Mouse (Mus musculus) neural tube, embryonic 12.5 days (tissue): ENCODE results near the gene Morc1. TPM values are rescaled to one million over a fixed set of nuclear protein-coding genes. Genes with fewer than 3 reads are reported as not detected.

Experiments
- ATAC-seq: fragments of 200-750 bp; cut with Nextera tagmentation; 2 replicates; pipeline ENCODE4 v1.8.0; 2017; ENCODE audit warnings: low read depth, mild to moderate bottlenecking, moderate TSS enrichment, moderate library complexity; ENCODE audit not compliant: low FRiP score
- H3K27ac ChIP-seq: fragments of 300-500 bp; sonication (generic); 2 replicates; pipeline ENCODE4 v1.5.1; 2016
- H3K27me3 ChIP-seq: fragments of 300-500 bp; sonication (generic); replicated peaks from 2 replicates; pipeline ENCODE4 v1.6.1; 2016; ENCODE audit warnings: mild to moderate bottlenecking
- H3K36me3 ChIP-seq: fragments of 300-500 bp; sonication (generic); 2 replicates; pipeline ENCODE4 v1.6.1; 2016; ENCODE audit warnings: mild to moderate bottlenecking
- H3K4me1 ChIP-seq: fragments of 300-500 bp; sonication (generic); 2 replicates; pipeline ENCODE4 v1.6.1; 2016
- H3K4me2 ChIP-seq: fragments of 300-500 bp; sonication (generic); replicated peaks from 2 replicates; pipeline ENCODE4 v1.6.1; 2016; ENCODE audit warnings: mild to moderate bottlenecking
- H3K4me3 ChIP-seq: fragments of 300-500 bp; sonication (generic); 2 replicates; pipeline ENCODE4 v1.5.1; 2016
- H3K9ac ChIP-seq: fragments of 300-500 bp; sonication (generic); 2 replicates; pipeline ENCODE4 v1.6.1; 2016; ENCODE audit warnings: mild to moderate bottlenecking
- H3K9me3 ChIP-seq: fragments of 300-500 bp; sonication (generic); 2 replicates; pipeline ENCODE4 v1.6.1; 2016; ENCODE audit warnings: mild to moderate bottlenecking
- WGBS: fragments of 180-500 bp; shearing (Covaris S2); methylation state at CpG from one replicate; pipeline ENCODE4 v1.1.7; 2016; 5-methylcytosine and 5-hydroxymethylcytosine counted together
- polyA plus RNA-seq: library from polyadenylated mRNA; unstranded; fragments of >200 nt; fragmentation: Nextera tagmentation; extraction: Ambion mirVana; gene quantifications from 2 replicates; pipeline ENCODE4 v1.2.1, GENCODE M21; 2016

Morc1 gene
- polyA plus RNA-seq, 1 experiment from 2014 or later, result 0.11 TPM

GRCm38 (mm10) chr16:48519569-48519968, 88.5 kb downstream of the Morc1 start:
- Histone ChIP-seq H3K36me3 (no peaks in the 10 kb centered on the region), H3K9me3 (no peaks in the 10 kb centered on the region), H3K4me1 (no peaks in the 10 kb centered on the region), H3K27ac (no peak overlapping the region), H3K4me3 (no peak overlapping the region), H3K9ac (no peak overlapping the region), H3K4me2 (no peak overlapping the region), H3K27me3 (no peaks in the 10 kb centered on the region)
- no peak for ATAC-seq

DNA sequence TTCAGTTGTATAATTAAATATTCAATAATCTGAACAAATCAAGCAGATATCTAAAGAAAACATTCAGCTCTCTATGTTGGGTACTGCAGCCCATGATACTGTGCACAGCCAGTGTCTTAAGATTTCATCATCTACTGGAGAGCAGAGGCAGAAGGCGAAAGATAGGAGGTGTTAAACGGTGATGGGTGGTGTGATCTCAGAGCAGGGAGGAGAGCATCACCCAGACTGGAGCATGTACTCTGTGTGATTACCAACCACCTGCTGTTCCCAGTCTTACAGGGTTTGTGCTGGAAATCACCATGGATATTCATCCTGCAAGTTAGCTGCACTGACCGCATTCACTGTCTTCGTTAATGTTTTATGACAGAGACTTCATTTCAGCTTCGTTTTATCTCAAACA, 106.1 kb downstream of the Morc1 start:
- no peaks in the 10 kb centered on the region for H3K27me3 ChIP-seq
- H3K36me3 ChIP-seq, result no peaks in the 10 kb centered on the region
- H3K4me2 ChIP-seq, result no peak overlapping the region
- ATAC-seq, result no peak
- no peak overlapping the region for H3K4me3 ChIP-seq
- H3K27ac ChIP-seq, result no peak overlapping the region
- no peaks in the 10 kb centered on the region for H3K4me1 ChIP-seq
- no peak overlapping the region for H3K9ac ChIP-seq
- no peaks in the 10 kb centered on the region for H3K9me3 ChIP-seq
- 88% methylated on average over 5 of the region's 5 CpGs for WGBS

GRCm38 (mm10) chr16:48562290-48563080, 131.4 kb downstream of the Morc1 start:
- H3K4me3 ChIP-seq, result no peak overlapping the region
- no peaks in the 10 kb centered on the region for H3K9me3 ChIP-seq
- H3K27me3 ChIP-seq, result no peaks in the 10 kb centered on the region
- WGBS, result 16% methylated on average over 11 of the region's 11 CpGs
- H3K27ac ChIP-seq, result no peak overlapping the region
- no peaks in the 10 kb centered on the region for H3K36me3 ChIP-seq
- no peak; the same call in 1 of the 2 replicates for ATAC-seq
- H3K4me1 ChIP-seq, result peaks cover 6% of the 10 kb centered on the region; the same call in 1 of the 2 replicates
- no peak overlapping the region for H3K9ac ChIP-seq
- H3K4me2 ChIP-seq, result no peak overlapping the region

GRCm38 (mm10) chr16:48570354-48570753, 139.3 kb downstream of the Morc1 start:
- H3K4me1 ChIP-seq, result no peaks in the 10 kb centered on the region
- no peaks in the 10 kb centered on the region for H3K36me3 ChIP-seq
- no peaks in the 10 kb centered on the region for H3K27me3 ChIP-seq
- H3K4me2 ChIP-seq, result no peak overlapping the region
- H3K9ac ChIP-seq, result no peak overlapping the region
- H3K9me3 ChIP-seq, result no peaks in the 10 kb centered on the region
- peak; percentile 83 for ATAC-seq
- H3K27ac ChIP-seq, result no peak overlapping the region
- 15% methylated on average over 9 of the region's 9 CpGs for WGBS
- no peak overlapping the region for H3K4me3 ChIP-seq

DNA sequence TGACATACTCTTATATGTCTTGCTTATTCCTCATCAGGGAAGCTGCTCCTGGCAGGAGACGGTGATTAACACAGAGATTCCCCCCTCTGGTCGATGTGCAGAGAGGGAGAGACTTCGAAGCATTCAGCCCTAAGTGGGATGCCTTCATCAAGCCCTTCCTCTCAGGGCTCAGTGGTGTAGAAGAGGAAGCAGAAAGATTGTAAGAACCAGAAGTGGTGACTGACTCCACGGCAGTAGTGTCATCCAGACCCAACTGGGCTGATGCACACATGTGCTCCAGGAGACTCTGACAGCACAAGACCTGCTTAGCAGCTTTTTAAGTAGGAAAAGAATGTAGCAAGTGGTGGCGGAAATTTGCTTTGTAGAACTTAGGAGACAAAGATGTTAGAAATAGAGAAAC, 143.0 kb downstream of the Morc1 start:
- no peak overlapping the region for H3K27ac ChIP-seq
- 84% methylated on average over 5 of the region's 5 CpGs for WGBS
- H3K27me3 ChIP-seq, result no peaks in the 10 kb centered on the region
- H3K9me3 ChIP-seq, result no peaks in the 10 kb centered on the region
- no peak overlapping the region for H3K4me3 ChIP-seq
- no peak overlapping the region for H3K9ac ChIP-seq
- no peak overlapping the region for H3K4me2 ChIP-seq
- no peaks in the 10 kb centered on the region for H3K36me3 ChIP-seq
- no peak for ATAC-seq
- H3K4me1 ChIP-seq, result no peaks in the 10 kb centered on the region

- Histone ChIP-seq H3K36me3 (no peaks in the 10 kb centered on the region), H3K27ac (no peak overlapping the region), H3K4me2 (no peak overlapping the region), H3K4me1 (no peaks in the 10 kb centered on the region), H3K4me3 (no peak overlapping the region), H3K27me3 (no peaks in the 10 kb centered on the region), H3K9ac (no peak overlapping the region), H3K9me3 (no peaks in the 10 kb centered on the region)
- ATAC-seq, result no peak
- WGBS, result 84% methylated on average over 3 of the region's 3 CpGs
These were observed 143.5 kb downstream of the Morc1 start for GRCm38 (mm10) chr16:48574499-48574898.

DNA sequence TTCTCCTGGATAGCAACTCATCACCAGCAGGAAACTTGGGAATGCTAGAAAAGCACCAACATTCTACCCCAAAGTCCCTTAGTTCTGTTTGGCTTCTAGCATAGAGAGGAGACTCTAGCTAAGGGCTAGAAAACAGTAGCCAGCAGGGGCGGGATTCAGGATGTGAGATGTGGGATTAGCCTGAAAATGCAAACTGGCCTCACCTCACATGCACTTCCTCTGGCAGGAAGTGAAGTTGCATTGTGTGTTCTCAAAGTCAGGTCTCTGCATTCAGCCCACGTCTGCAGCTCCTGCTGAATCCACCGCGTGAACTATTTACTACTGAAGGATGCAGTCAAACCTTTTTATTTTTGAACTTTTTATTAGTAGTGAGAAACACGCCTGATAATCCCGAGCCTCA, 154.3 kb downstream of the Morc1 start:
- Histone ChIP-seq H3K4me2 (no peak overlapping the region), H3K9me3 (no peaks in the 10 kb centered on the region), H3K9ac (no peak overlapping the region), H3K4me1 (no peaks in the 10 kb centered on the region), H3K4me3 (no peak overlapping the region), H3K27ac (no peak overlapping the region), H3K27me3 (no peaks in the 10 kb centered on the region), H3K36me3 (no peaks in the 10 kb centered on the region)
- 74% methylated on average over 6 of the region's 6 CpGs for WGBS
- no peak for ATAC-seq

GRCm38 (mm10) chr16:48594457-48594856, 163.4 kb downstream of the Morc1 start:
- Histone ChIP-seq H3K9ac (no peak overlapping the region), H3K4me3 (no peak overlapping the region), H3K9me3 (no peaks in the 10 kb centered on the region), H3K36me3 (no peaks in the 10 kb centered on the region), H3K27me3 (no peaks in the 10 kb centered on the region), H3K4me2 (no peak overlapping the region), H3K4me1 (no peaks in the 10 kb centered on the region), H3K27ac (no peak overlapping the region)
- WGBS, result 91% methylated on average over 5 of the region's 5 CpGs
- ATAC-seq, result no peak

DNA sequence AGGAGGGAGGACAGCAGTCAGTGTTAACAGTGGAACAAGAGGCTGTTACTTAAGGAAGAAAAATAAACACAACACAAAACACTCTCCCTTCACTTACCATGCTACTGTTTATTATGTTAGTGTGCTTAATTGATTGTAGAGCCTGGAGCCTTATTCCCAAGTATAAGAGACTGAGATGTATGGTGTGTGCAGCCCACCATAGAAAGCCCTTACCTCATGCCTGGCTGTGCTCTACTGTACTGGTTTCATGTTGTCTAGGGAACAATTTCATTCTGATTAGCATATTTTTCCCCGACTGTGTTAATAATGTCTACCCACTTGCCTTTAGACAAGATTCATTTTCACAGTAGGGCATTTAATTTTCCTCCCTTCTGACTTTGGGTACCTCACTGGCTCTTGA, 164.2 kb downstream of the Morc1 start:
- Histone ChIP-seq H3K9ac (no peak overlapping the region), H3K4me2 (no peak overlapping the region), H3K4me3 (no peak overlapping the region), H3K4me1 (no peaks in the 10 kb centered on the region), H3K36me3 (no peaks in the 10 kb centered on the region), H3K9me3 (no peaks in the 10 kb centered on the region), H3K27me3 (no peaks in the 10 kb centered on the region), H3K27ac (no peak overlapping the region)
- ATAC-seq, result peak; percentile 80; the same call in 1 of the 2 replicates
- WGBS, result 46% methylated on average over 1 of the region's 1 CpGs

- no peaks in the 10 kb centered on the region for H3K4me1 ChIP-seq
- no peak overlapping the region for H3K27ac ChIP-seq
- no peak overlapping the region for H3K4me3 ChIP-seq
- WGBS, result 91% methylated on average over 2 of the region's 2 CpGs
- H3K27me3 ChIP-seq, result no peaks in the 10 kb centered on the region
- H3K4me2 ChIP-seq, result no peak overlapping the region
- no peak overlapping the region for H3K9ac ChIP-seq
- no peaks in the 10 kb centered on the region for H3K36me3 ChIP-seq
- H3K9me3 ChIP-seq, result no peaks in the 10 kb centered on the region
- ATAC-seq, result no peak
These were observed 172.7 kb downstream of the Morc1 start for GRCm38 (mm10) chr16:48603735-48604211.

DNA sequence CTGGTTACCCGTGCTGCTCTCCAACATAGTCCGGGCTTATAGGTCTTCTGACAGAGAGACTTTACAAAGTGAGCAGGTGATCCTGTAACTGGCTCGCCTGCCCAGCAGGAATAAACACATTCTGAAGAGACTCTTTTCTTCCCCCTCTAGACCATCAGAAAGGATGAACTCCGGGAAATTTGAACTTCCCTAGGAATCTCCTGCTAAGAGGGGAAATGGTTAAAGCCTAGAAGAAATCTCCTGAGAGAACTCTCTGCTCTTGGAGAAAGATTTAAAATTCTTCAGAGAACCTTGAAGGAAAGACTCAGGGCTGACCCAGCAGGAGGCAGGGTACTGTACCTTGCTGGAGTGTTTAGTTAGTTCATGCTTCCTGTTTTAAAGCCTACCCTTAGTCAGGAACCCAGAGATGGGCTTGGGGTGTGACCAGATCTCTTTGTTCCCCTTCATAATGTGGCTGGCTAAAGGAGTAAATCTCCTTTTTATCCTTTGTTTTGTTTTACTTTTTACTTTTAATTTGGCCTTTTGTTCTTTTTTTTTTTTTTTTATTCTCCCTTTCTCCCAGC, 175.5 kb downstream of the Morc1 start:
- Histone ChIP-seq H3K9me3 (no peaks in the 10 kb centered on the region), H3K9ac (no peak overlapping the region), H3K4me3 (no peak overlapping the region), H3K27me3 (no peaks in the 10 kb centered on the region), H3K4me2 (no peak overlapping the region), H3K36me3 (no peaks in the 10 kb centered on the region), H3K27ac (no peak overlapping the region), H3K4me1 (no peaks in the 10 kb centered on the region)
- no peak for ATAC-seq
- WGBS, result 74% methylated on average over 4 of the region's 4 CpGs

- WGBS, result 82% methylated on average over 3 of the region's 3 CpGs
- no peaks in the 10 kb centered on the region for H3K9me3 ChIP-seq
These were observed 177.2 kb downstream of the Morc1 start for GRCm38 (mm10) chr16:48608224-48608623.

DNA sequence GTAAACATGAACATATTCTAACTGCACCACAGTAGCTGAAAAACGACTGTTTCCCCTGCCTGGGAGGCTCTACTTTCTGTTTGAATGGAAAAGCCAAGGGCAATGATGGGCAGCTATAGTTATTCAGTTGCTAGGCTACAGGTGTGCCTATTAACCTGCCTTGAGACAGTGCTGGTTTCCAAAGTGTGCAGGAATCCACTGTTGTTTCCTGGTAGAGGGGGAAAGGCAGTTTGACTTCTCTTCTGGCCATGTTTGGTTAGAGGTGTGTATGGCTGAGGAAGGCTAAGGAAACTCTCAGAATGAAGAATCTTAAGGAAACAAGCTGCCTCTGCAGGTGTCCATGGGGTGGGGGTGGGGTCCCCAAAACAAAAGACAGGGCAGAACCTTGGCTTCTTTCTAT, 179.8 kb downstream of the Morc1 start:
- WGBS, result 63% methylated on average over 1 of the region's 1 CpGs
- Histone ChIP-seq H3K4me1 (no peaks in the 10 kb centered on the region), H3K27me3 (no peaks in the 10 kb centered on the region), H3K4me2 (no peak overlapping the region), H3K36me3 (no peaks in the 10 kb centered on the region), H3K27ac (no peak overlapping the region), H3K9me3 (no peaks in the 10 kb centered on the region), H3K4me3 (no peak overlapping the region), H3K9ac (no peak overlapping the region)
- no peak for ATAC-seq

More at GRCm38 (mm10) chr16:48608224-48608623, 177.2 kb downstream of the Morc1 start:
- Histone ChIP-seq H3K36me3 (no peaks in the 10 kb centered on the region), H3K4me3 (no peak overlapping the region), H3K9ac (no peak overlapping the region), H3K27ac (no peak overlapping the region), H3K27me3 (no peaks in the 10 kb centered on the region), H3K4me1 (no peaks in the 10 kb centered on the region), H3K4me2 (no peak overlapping the region)
- ATAC-seq, result no peak
